Mouse (Mus musculus) liver, postnatal 0 days (tissue): ENCODE measurements at regions not wholly inside any gene's neighbourhood (a gene's known extent, or its start where the extent isn't known, plus 50 kb on each side); places are given as distances from the start of the nearest gene placed in this dataset.

ENCODE experiments used
- CTCF ChIP-seq: sonication (generic); IDR thresholded peaks from 2 replicates; pipeline ENCODE4 v1.5.1; 2016; ENCODE audit warnings: antibody characterized with exemption, low read depth
- EP300 ChIP-seq: IDR thresholded peaks from 2 replicates; pipeline ENCODE4 v1.6.1; 2016; ENCODE audit warnings: antibody characterized with exemption, low read depth, mild to moderate bottlenecking

DNA sequence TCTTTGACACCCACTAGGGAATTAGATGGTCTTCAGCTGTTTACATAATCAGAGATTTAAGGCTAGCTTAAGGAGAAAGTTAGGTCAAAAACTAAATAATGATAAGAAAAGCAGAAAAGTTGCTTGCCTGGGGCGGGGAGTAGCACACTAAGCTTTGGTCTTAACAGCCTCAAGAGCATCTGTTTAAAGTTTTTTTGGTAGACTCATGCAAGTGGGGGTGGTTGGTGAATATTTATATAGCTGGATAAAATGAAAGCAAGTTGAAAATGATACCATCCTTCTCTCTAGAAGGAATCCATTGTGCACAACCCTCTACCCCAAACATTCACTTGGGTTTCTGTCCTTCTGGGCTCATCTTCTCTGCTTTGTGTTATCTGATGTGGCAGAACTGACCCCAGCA is 85.3 kb upstream of the Lifr start:
- TF ChIP-seq CTCF (no peak), EP300 (no peak)
